19 mouse cellular contexts compared by ENCODE assay signal in the genomic region with DNA sequence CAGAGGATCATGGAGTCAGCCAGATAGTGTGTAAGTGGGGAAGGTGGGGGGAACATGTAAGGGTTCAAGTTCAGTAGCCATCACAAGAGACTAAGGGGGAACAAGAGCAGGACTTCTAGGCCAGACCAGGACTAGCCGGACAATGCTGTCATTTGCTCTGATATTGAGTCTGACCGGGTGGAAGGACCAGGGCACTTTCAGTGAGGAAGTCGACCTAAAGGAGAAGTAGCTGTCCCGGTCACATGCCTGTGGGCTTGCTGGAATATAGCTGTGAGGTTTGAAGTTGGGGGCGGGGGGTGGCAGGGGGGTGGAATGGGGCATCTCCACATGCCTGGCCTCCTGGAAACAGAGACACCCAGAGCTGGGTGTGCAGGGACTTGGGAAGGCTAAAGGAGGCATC. TPM values are rescaled to one million over a fixed set of nuclear protein-coding genes. Genes with fewer than 3 reads are reported as not detected.
DNase-seq lines count a peak whose midpoint lies in the region; ATAC-seq and TF ChIP-seq lines count a peak whose summit lies in the region.
"Had no signal": no experiment of that assay in that cellular context is flagged by ENCODE, and none has a peak within 500 bp of the region (broad histone marks: within the 10 kb centered on the region; RNA-seq: fewer than 3 reads in every experiment).

No protein-coding gene starts in this region.

- no peaks in the 10 kb centered on the region for H3K27me3 ChIP-seq in MEL (ENCODE audit: control insufficient read depth in 1 of 2, insufficient read depth in 2 of 2, low read length in 2 of 2)
- no peaks in the 10 kb centered on the region for H3K27me3 ChIP-seq in liver, embryonic 12.5 days (replicated peaks)
- H3K27me3 ChIP-seq in megakaryocyte, embryonic 14.5 days (replicated peaks) = peaks cover 2% of the 10 kb centered on the region
- H3K27me3 ChIP-seq: heart, embryonic 15.5 days; limb, embryonic 15.5 days had no signal

- no peak overlapping the region for H3K9ac ChIP-seq in MEL (ENCODE audit: control insufficient read depth, low read depth, low read length, poor library complexity, severe bottlenecking)
- H3K9ac ChIP-seq in liver, embryonic 12.5 days = peak overlapping the region; percentile 18; the same call in 1 of the 2 replicates
- H3K9ac ChIP-seq: heart, embryonic 15.5 days; limb, embryonic 15.5 days had no signal

- no peaks in the 10 kb centered on the region for H3K9me3 ChIP-seq in MEL (replicated peaks; ENCODE audit: insufficient read depth, low read length)
- H3K9me3 ChIP-seq in liver, embryonic 12.5 days (replicated peaks) = no peaks in the 10 kb centered on the region
- no peaks in the 10 kb centered on the region for H3K9me3 ChIP-seq in megakaryocyte, embryonic 14.5 days
- H3K9me3 ChIP-seq: heart, embryonic 15.5 days; limb, embryonic 15.5 days had no signal

- H3K4me2 ChIP-seq in liver, embryonic 12.5 days = peak overlapping the region; percentile 77
- H3K4me2 ChIP-seq: limb, embryonic 15.5 days had no signal

- 53% methylated on average over 5 of the region's 5 CpGs for WGBS in liver, embryonic 12.5 days (ENCODE audit: insufficient replicate concordance)

- no peak overlapping the region for H3K4me3 ChIP-seq in MEL (ENCODE audit: control insufficient read depth in 1 of 2, insufficient read depth in 1 of 2, low read depth in 2 of 2, low read length in 2 of 2)
- H3K4me3 ChIP-seq in liver, embryonic 12.5 days = no peak overlapping the region; the same call in 1 of the 2 replicates
- H3K4me3 ChIP-seq in megakaryocyte, embryonic 14.5 days (replicated peaks) = peak overlapping the region; percentile 42
- H3K4me3 ChIP-seq: heart, embryonic 15.5 days had no signal

- H3K36me3 ChIP-seq in MEL (ENCODE audit: control insufficient read depth in 1 of 2, insufficient read depth in 2 of 2, low read length in 2 of 2) = peaks cover 0 to 10% of the 10 kb centered on the region in 2 experiments; a peak in 2 of 4 replicates
- peaks cover 17% of the 10 kb centered on the region for H3K36me3 ChIP-seq in liver, embryonic 12.5 days
- H3K36me3 ChIP-seq in megakaryocyte, embryonic 14.5 days (replicated peaks; ENCODE audit: low read length) = peaks cover 31% of the 10 kb centered on the region

- H3K4me1 ChIP-seq in MEL (ENCODE audit: control insufficient read depth in 1 of 2, insufficient read depth in 2 of 2, low read length in 2 of 2) = peaks cover 0 to 19% of the 10 kb centered on the region in 2 experiments; a peak in 3 of 4 replicates
- H3K4me1 ChIP-seq in liver, embryonic 12.5 days = peaks cover 36% of the 10 kb centered on the region
- H3K4me1 ChIP-seq in megakaryocyte, embryonic 14.5 days = peaks cover 54% of the 10 kb centered on the region

- no peak for ATAC-seq in liver, embryonic 12.5 days
- ATAC-seq: forebrain, embryonic 14.5 days; hindbrain, postnatal 0 days had no signal

- TF ChIP-seq EP300 in MEL (IDR thresholded peaks at IDR 0.05; ENCODE audit: low read depth in 1 of 2, low read length in 2 of 2) = no peak

- TF ChIP-seq RAD21 in MEL (IDR thresholded peaks at IDR 0.05; ENCODE audit: low read depth, low read length) = no peak

- DNase-seq in layer of hippocampus, adult 9-11 months = peak; percentile 72
- DNase-seq in layer of hippocampus, adult 9-10 months (ENCODE audit: low spot score) = no peak
- DNase-seq in MEL (ENCODE audit: low read depth, low spot score) = peak; percentile 23
- no peak for DNase-seq in kidney, adult 18-20 months
- no peak for DNase-seq in testis, postnatal 10 days (ENCODE audit: low spot score)
- DNase-seq: adrenal gland, postnatal 25 days; B cell, adult 2 months; cerebellum, postnatal 14 days; kidney, adult 2 months; midbrain, embryonic 14.5 days; thymus, postnatal 36 days had no signal

- peaks cover 14% of the 10 kb centered on the region for H3K79me2 ChIP-seq in MEL (ENCODE audit: control insufficient read depth, insufficient read depth, low read length, poor library complexity)

- no peak for TF ChIP-seq POLR2A in MEL (IDR thresholded peaks at IDR 0.05; ENCODE audit: control insufficient read depth in 1 of 2, insufficient read depth in 1 of 2, low read depth in 1 of 2, low read length in 2 of 2, poor library complexity in 1 of 2)

- no peak for TF ChIP-seq CTCF in MEL (IDR thresholded peaks at IDR 0.05 in 2 of 3, conservative IDR thresholded peaks at IDR 0.05 in 1 of 3; ENCODE audit: control insufficient read depth in 1 of 3, insufficient read depth in 1 of 3, low read depth in 2 of 3, low read length in 3 of 3, poor library complexity in 1 of 3, severe bottlenecking in 1 of 3)

- no peak overlapping the region for H3K27ac ChIP-seq in MEL (ENCODE audit: control insufficient read depth, low read depth, low read length)
- H3K27ac ChIP-seq in liver, embryonic 12.5 days = no peak overlapping the region
- H3K27ac ChIP-seq: heart, embryonic 15.5 days; hindbrain, postnatal 0 days; limb, embryonic 15.5 days had no signal

TF ChIP-seq in MEL, 35 proteins besides CTCF, POLR2A, EP300 and RAD21:
- TF ChIP-seq MAZ (IDR thresholded peaks at IDR 0.05; ENCODE audit: low read depth, low read length) (no peak), MEF2A (IDR thresholded peaks at IDR 0.05; ENCODE audit: extremely low read depth, insufficient replicate concordance, low read depth, low read length, poor library complexity, severe bottlenecking) (no peak), USF1 (IDR thresholded peaks at IDR 0.05; ENCODE audit: low read depth, low read length) (peak; percentile 46; the same call in 1 of the 2 replicates), HCFC1 (IDR thresholded peaks at IDR 0.05; ENCODE audit: low read depth, low read length) (no peak)

RNA-seq across cellular contexts. Expression of a gene that starts 2.0 kb away (rescaled TPM):
- 204 and 205 TPM in 2 replicates for total RNA-seq in MEL (2012; rRNA removed)
- 100 to 1,000 TPM in 1 of 2 experiments, not detected in 1; 243 TPM for polyA plus RNA-seq in MEL (2012; ENCODE audit: insufficient read depth in 1 of 2, insufficient read length in 2 of 2, low read depth in 1 of 2, low replicate concordance in 2 of 2, missing spikeins in 1 of 2)
- 197 and 218 TPM in 2 replicates for polyA plus RNA-seq in liver, embryonic 12.5 days (2016; fragmentation: Nextera tagmentation; extraction: Ambion mirVana)
- 38.8 and 142 TPM in 2 replicates for polyA plus RNA-seq in megakaryocyte, embryonic 14.5 days (2012; ENCODE audit: insufficient read depth, low replicate concordance)

RNA-seq across cellular contexts. Expression of a gene that starts 7.6 kb away (rescaled TPM):
- total RNA-seq in MEL (2012; rRNA removed) = 17.0 and 21.4 TPM in 2 replicates
- 10 to 100 TPM in 1 of 2 experiments, not detected in 1; 32.6 TPM for polyA plus RNA-seq in MEL (2012; ENCODE audit: insufficient read depth in 1 of 2, insufficient read length in 2 of 2, low read depth in 1 of 2, low replicate concordance in 2 of 2, missing spikeins in 1 of 2)
- 24.7 and 26.1 TPM in 2 replicates for polyA plus RNA-seq in liver, embryonic 12.5 days (2016; fragmentation: Nextera tagmentation; extraction: Ambion mirVana)
- polyA plus RNA-seq in megakaryocyte, embryonic 14.5 days (2012; ENCODE audit: insufficient read depth, low replicate concordance) = 39.3 and 78.0 TPM in 2 replicates

RNA-seq across cellular contexts. Expression of a gene that starts 15.1 kb away (rescaled TPM):
- total RNA-seq in MEL (2012; rRNA removed) = 0.07 and 0.08 TPM in 2 replicates
- polyA plus RNA-seq in MEL (2012; ENCODE audit: insufficient read depth in 1 of 2, insufficient read length in 2 of 2, low read depth in 1 of 2, low replicate concordance in 2 of 2, missing spikeins in 1 of 2) = under 1 TPM in 1 of 2 experiments, not detected in 1; 0.10 TPM
- 1.8 and 1.9 TPM in 2 replicates for polyA plus RNA-seq in liver, embryonic 12.5 days (2016; fragmentation: Nextera tagmentation; extraction: Ambion mirVana)
- polyA plus RNA-seq in megakaryocyte, embryonic 14.5 days (2012; ENCODE audit: insufficient read depth, low replicate concordance) = 2.8 TPM in 1 of 2 replicates, not detected in the other

RNA-seq across cellular contexts. Expression of a gene that starts 20.5 kb away (rescaled TPM):
- total RNA-seq in MEL (2012; rRNA removed) = 4.3 and 4.7 TPM in 2 replicates
- polyA plus RNA-seq in MEL (2012; ENCODE audit: insufficient read depth in 1 of 2, insufficient read length in 2 of 2, low read depth in 1 of 2, low replicate concordance in 2 of 2, missing spikeins in 1 of 2) = 1 to 10 TPM in 1 of 2 experiments, not detected in 1; 8.2 TPM
- polyA plus RNA-seq in liver, embryonic 12.5 days (2016; fragmentation: Nextera tagmentation; extraction: Ambion mirVana) = 14.3 and 15.3 TPM in 2 replicates
- polyA plus RNA-seq in megakaryocyte, embryonic 14.5 days (2012; ENCODE audit: insufficient read depth, low replicate concordance) = 30.5 and 188 TPM in 2 replicates

RNA-seq across cellular contexts. Expression of a gene that starts 43.9 kb away (rescaled TPM):
- total RNA-seq in MEL (2012; rRNA removed) = not detected in 2 replicates
- not detected for polyA plus RNA-seq in MEL (2012; ENCODE audit: insufficient read depth in 1 of 2, insufficient read length in 2 of 2, low read depth in 1 of 2, low replicate concordance in 2 of 2, missing spikeins in 1 of 2)
- polyA plus RNA-seq in liver, embryonic 12.5 days (2016; fragmentation: Nextera tagmentation; extraction: Ambion mirVana) = 0.04 TPM in 1 of 2 replicates, not detected in the other
- polyA plus RNA-seq in megakaryocyte, embryonic 14.5 days (2012; ENCODE audit: insufficient read depth, low replicate concordance) = 0.04 TPM in 1 of 2 replicates, not detected in the other
- total RNA-seq: hematopoietic stem cell, adult 5-6 weeks; hindbrain, postnatal 0 days; layer of hippocampus, postnatal 25 days had no signal
- polyA plus RNA-seq: forebrain, embryonic 14.5 days; heart, embryonic 15.5 days; hindbrain, postnatal 0 days; midbrain, embryonic 14.5 days had no signal

Comparison
In these comparisons a context has a peak if more than half of its experiments do, and no peak if none do; other contexts are left out.
1. DNase-seq: peak in layer of hippocampus, adult 9-11 months (single experiment) and MEL (single experiment); none in layer of hippocampus, adult 9-10 months (single experiment), kidney, adult 18-20 months (single experiment) and testis, postnatal 10 days (single experiment).